Mouse (Mus musculus) liver, embryonic 16.5 days (tissue): ENCODE data around the gene Tmem129. TPM values are rescaled to one million over a fixed set of nuclear protein-coding genes. Genes with fewer than 3 reads are reported as not detected.
A peak's percentile ranks its signal among the peaks of the same experiment; 100 is the strongest.

ENCODE experiments used
- ATAC-seq: fragments of 200-750 bp; cut with Nextera tagmentation; 2 replicates; pipeline ENCODE4 v1.8.0; 2017; ENCODE audit warnings: low read depth, mild to moderate bottlenecking, moderate number of reproducible peaks, moderate library complexity
- H3K27ac ChIP-seq: fragments of 300-500 bp; sonication (generic); 2 replicates; pipeline ENCODE4 v1.5.1; 2014; ENCODE audit warnings: mild to moderate bottlenecking, low read length
- H3K27me3 ChIP-seq: fragments of 300-500 bp; sonication (generic); 2 replicates; pipeline ENCODE4 v1.6.1; 2014; ENCODE audit warnings: low read depth, low read length, mixed read lengths; ENCODE audit not compliant: control insufficient read depth, insufficient read depth
- H3K36me3 ChIP-seq: fragments of 300-500 bp; sonication (generic); 2 replicates; pipeline ENCODE4 v1.6.1; 2014; ENCODE audit warnings: mild to moderate bottlenecking; ENCODE audit not compliant: control insufficient read depth, insufficient read depth
- H3K4me1 ChIP-seq: fragments of 300-500 bp; sonication (generic); 2 replicates; pipeline ENCODE4 v1.6.1; 2014; ENCODE audit warnings: low read depth, low read length, mixed read lengths; ENCODE audit not compliant: control insufficient read depth
- H3K4me2 ChIP-seq: fragments of 300-500 bp; sonication (generic); 2 replicates; pipeline ENCODE4 v1.6.1; 2014; ENCODE audit warnings: low read depth, low read length, mixed read lengths
- H3K4me3 ChIP-seq: fragments of 300-500 bp; sonication (generic); 2 replicates; pipeline ENCODE4 v1.5.1; 2014; ENCODE audit warnings: low read depth, mild to moderate bottlenecking, low read length
- H3K9ac ChIP-seq: fragments of 300-500 bp; sonication (generic); 2 replicates; pipeline ENCODE4 v1.6.1; 2014; ENCODE audit warnings: low read depth, low read length
- H3K9me3 ChIP-seq: fragments of 300-500 bp; sonication (generic); replicated peaks from 2 replicates; pipeline ENCODE4 v1.6.1; 2016; ENCODE audit warnings: low read length; ENCODE audit not compliant: control insufficient read depth
- WGBS: fragments of 180-500 bp; shearing (Covaris S2); extraction: QIAGEN DNeasy Blood & Tissue Kit; methylation state at CpG from one replicate; pipeline ENCODE4 v1.1.7; 2014; ENCODE audit not compliant: insufficient replicate concordance; 5-methylcytosine and 5-hydroxymethylcytosine counted together
- polyA plus RNA-seq: library from polyadenylated mRNA; unstranded; fragments of >200 nt; fragmentation: Nextera tagmentation; extraction: Ambion mirVana; gene quantifications from 2 replicates; pipeline ENCODE4 v1.2.1, GENCODE M21; 2015

Gene Tmem129
- polyA plus RNA-seq, 1 experiment from 2014 or later: 21.8 TPM

DNA sequence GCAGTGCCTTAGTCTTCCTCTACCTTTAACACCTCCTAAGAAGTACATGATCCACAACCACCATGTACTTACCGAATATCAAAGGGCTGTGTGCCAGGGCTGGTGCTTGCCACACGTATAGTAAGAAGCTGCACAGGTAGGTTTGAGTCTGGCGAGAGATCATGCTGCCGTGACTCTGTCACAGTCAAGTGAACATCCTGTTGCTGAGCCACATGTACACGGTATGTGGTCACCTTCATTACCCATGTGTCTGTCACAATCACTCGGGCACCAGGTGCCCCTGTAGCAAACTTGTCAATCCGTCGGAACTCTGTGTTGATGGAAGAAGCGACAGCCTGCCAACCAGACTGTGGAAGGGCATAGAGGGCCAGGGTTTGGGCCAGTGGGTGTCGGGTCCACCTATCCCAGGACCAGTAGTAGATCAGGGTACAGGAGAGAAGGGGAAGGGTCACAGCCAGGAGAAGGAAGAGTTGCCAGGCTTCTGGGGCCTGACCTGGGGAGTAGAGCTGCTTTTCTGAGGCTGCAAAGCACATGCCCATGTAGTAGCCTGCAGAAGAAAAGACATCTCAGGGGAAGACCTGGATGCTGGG, 2.9 kb downstream of the Tmem129 start:
- no peak for ATAC-seq
- H3K27ac ChIP-seq: no peak overlapping the region
- H3K4me2 ChIP-seq: no peak overlapping the region
- peaks cover 58% of the 10 kb centered on the region for H3K4me1 ChIP-seq
- WGBS: 82% methylated on average over 10 of the region's 10 CpGs
- H3K9me3 ChIP-seq: no peaks in the 10 kb centered on the region
- peaks cover 18% of the 10 kb centered on the region for H3K36me3 ChIP-seq
- no peak overlapping the region for H3K4me3 ChIP-seq
- H3K9ac ChIP-seq: no peak overlapping the region
- no peaks in the 10 kb centered on the region for H3K27me3 ChIP-seq

DNA sequence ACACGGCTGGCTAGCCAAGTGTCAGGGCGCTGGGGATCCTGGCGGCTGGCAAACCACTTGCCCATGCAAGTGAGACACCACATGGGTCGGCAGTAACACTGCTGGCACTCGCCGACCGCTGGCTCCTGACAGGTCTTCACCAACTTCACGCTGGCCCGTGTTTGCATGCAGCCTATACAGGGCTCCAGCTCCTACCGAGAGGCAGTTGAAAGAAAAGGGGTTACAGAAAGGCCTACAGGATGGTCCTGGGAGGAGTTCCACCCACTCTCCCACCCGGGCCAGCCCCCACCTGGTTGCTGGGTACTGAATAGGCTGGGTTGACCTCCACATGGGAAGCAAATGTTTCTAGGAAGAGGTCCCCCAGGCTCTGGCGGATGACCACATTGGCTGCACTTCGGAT, 3.8 kb downstream of the Tmem129 start:
- peaks cover 59% of the 10 kb centered on the region for H3K4me1 ChIP-seq
- H3K9ac ChIP-seq: no peak overlapping the region

DNA sequence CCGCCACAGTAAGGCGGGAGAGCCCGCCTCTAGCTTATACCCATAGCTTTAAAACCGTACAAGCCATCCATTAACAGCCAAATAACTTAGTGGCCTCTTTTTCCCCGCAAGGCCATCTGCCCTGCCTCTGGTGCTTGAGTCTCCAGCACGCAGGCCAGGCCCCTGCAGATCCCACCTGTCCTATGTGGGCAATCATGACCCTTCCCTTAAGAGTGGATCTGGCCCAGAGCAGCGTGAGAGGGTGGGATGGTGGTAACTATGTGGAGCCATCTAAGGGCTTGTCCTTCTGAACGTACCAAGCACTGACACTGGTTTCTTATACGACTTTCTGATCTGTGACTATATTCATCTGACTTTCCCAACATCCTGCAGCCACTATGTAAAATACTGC, 5.4 kb downstream of the Tmem129 start:
- H3K4me2 ChIP-seq: peak overlapping the region; percentile 78
- peaks cover 37% of the 10 kb centered on the region for H3K36me3 ChIP-seq
- no peak for ATAC-seq
- 6% methylated on average over 9 of the region's 9 CpGs for WGBS
- H3K27me3 ChIP-seq: no peaks in the 10 kb centered on the region
- peaks cover 59% of the 10 kb centered on the region for H3K4me1 ChIP-seq
- H3K9ac ChIP-seq: peak overlapping the region; percentile 67
- H3K4me3 ChIP-seq: peak overlapping the region; percentile 83
- H3K27ac ChIP-seq: peak overlapping the region; percentile 81
- no peaks in the 10 kb centered on the region for H3K9me3 ChIP-seq

More for the DNA sequence above, 3.8 kb downstream of the Tmem129 start:
- no peak overlapping the region for H3K4me3 ChIP-seq
- H3K36me3 ChIP-seq: peaks cover 22% of the 10 kb centered on the region
- WGBS: 89% methylated on average over 13 of the region's 13 CpGs
- no peak for ATAC-seq
- no peak overlapping the region for H3K4me2 ChIP-seq
- no peaks in the 10 kb centered on the region for H3K27me3 ChIP-seq
- no peak overlapping the region for H3K27ac ChIP-seq
- no peaks in the 10 kb centered on the region for H3K9me3 ChIP-seq

DNA sequence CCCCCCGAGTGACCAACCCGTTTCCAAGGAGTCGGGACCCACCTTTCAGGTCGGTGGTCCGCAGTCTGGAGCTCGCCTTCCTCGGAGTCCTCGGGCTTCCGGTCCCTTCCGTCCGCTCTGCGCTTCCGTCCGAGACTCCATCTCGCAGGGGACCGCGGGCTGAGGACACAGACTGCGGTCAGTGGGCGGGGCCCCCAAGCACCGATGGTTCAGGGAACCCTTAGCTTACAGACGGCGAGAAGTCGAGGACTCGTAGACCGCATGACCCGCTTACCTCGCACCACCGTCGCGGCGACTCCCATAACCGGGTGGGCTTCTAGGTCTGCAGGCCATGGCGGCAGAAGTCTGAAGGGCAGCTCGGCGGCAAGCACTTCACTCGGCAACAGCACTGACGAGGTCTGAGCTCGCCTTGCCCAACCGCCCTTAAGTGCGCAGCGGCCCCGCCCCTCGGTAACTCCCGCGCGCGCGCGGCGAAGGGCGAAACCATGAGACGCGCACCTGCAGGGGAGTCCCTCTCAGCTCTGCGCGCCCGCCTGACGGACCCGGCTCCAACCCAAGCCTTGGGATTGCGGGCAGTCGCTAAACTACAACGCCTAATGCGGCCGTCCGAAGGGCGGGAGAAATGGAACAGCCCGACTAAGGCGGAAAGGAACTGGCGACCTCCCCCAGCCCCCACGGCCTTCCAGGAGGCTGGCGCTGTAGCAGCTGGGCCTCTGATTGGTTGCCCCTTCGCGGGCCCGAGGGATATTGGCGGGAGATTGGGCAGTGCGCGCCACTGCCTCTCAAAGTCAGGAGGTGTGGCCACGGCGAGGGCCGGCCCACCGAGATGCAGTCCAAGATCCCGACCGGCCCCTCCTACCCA, 6.1 kb downstream of the Tmem129 start, which contains the start of gene Slbp:
Gene Slbp, minus strand, starts transcription at position 654 of the 862 bp plus-strand sequence.
- under 1% methylated on average over 82 of the region's 82 CpGs for WGBS
- Histone ChIP-seq H3K9ac (peak within 1 kb of the TSS; percentile 85), H3K9me3 (no peaks in the 10 kb centered on the region), H3K4me2 (peak within 1 kb of the TSS; percentile 78), H3K27me3 (no peaks in the 10 kb centered on the region), H3K4me3 (peak within 1 kb of the TSS; percentile 83), H3K27ac (peak within 1 kb of the TSS; percentile 86), H3K4me1 (peaks cover 59% of the 10 kb centered on the region), H3K36me3 (peaks cover 43% of the 10 kb centered on the region)
- ATAC-seq: peak; percentile 91

DNA sequence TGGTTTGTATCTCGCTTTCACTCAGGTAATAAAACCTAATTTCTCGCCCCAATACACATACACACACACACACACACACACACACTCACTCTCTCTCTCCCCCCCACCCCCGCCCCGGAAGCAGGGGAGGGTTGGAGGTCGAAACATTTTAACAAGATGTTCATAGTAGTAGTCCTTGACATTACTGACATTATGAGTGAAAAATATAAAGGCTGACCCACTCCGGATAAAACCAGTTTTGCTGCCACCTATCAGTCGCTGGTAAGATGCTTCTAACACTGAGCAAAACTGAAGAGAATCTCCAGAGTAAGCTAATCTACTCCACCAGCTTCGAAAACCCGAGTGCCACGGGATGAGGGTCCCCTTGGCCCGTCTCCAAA, 6.7 kb downstream of the Tmem129 start:
- ATAC-seq: no peak
- peak overlapping the region; percentile 85 for H3K9ac ChIP-seq
- peaks cover 53% of the 10 kb centered on the region for H3K4me1 ChIP-seq
- H3K9me3 ChIP-seq: no peaks in the 10 kb centered on the region
- H3K4me3 ChIP-seq: peak overlapping the region; percentile 83
- WGBS: 0% methylated on average over 11 of the region's 11 CpGs
- peak overlapping the region; percentile 86 for H3K27ac ChIP-seq
- H3K4me2 ChIP-seq: peak overlapping the region; percentile 78
- H3K36me3 ChIP-seq: peaks cover 50% of the 10 kb centered on the region
- no peaks in the 10 kb centered on the region for H3K27me3 ChIP-seq

DNA sequence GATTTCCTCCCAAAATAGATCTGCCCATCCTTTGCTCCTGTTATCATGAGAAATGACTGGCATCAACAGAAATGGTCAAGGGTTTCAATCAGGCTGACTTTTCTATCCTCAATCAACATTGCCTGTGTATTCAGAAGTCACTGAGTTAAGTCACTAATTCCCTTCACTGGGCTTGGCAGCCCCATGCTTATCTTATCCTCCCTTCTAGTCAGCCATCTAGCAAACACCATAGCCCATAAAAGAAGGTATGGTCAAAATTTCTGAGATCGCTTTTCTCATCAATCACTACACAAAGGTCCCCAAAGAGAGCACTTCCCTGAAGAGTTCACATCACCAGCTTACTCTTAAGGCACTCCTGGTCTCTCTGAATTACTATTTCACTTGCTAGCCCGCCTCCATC, 7.2 kb downstream of the Tmem129 start:
- peak overlapping the region; percentile 83 for H3K4me3 ChIP-seq

DNA sequence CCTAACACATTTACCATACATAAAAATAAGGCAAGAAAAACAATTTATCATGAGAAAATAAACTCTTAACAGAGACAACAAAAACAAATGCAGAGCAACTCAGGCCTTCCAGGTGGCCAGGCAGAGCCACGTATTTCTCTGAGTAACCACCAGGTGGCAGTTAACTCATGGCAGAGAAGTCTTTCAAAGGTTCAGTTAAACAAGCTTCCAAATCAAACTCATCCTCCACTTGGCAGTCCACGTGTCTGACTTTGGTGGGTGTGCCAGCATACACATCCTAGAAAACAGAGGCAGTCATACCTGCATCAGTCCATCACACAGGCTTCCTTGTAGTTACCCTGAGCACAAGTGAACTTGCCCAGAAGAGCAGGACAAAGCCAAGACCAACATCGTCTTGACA, 17.6 kb downstream of the Tmem129 start:
- 34% methylated on average over 3 of the region's 3 CpGs for WGBS
- Histone ChIP-seq H3K36me3 (peaks cover 67% of the 10 kb centered on the region), H3K4me1 (no peaks in the 10 kb centered on the region; the same call in 1 of the 2 replicates), H3K27me3 (no peaks in the 10 kb centered on the region), H3K9ac (no peak overlapping the region), H3K4me3 (no peak overlapping the region), H3K4me2 (no peak overlapping the region), H3K9me3 (no peaks in the 10 kb centered on the region), H3K27ac (no peak overlapping the region)
- no peak for ATAC-seq

More for the DNA sequence above, 7.2 kb downstream of the Tmem129 start:
- H3K36me3 ChIP-seq: peaks cover 55% of the 10 kb centered on the region
- H3K4me2 ChIP-seq: peak overlapping the region; percentile 78
- 10% methylated on average over 2 of the region's 2 CpGs for WGBS
- peaks cover 48% of the 10 kb centered on the region for H3K4me1 ChIP-seq
- peak overlapping the region; percentile 85 for H3K9ac ChIP-seq
- peak overlapping the region; percentile 86 for H3K27ac ChIP-seq
- ATAC-seq: no peak
- H3K27me3 ChIP-seq: no peaks in the 10 kb centered on the region
- H3K9me3 ChIP-seq: no peaks in the 10 kb centered on the region

DNA sequence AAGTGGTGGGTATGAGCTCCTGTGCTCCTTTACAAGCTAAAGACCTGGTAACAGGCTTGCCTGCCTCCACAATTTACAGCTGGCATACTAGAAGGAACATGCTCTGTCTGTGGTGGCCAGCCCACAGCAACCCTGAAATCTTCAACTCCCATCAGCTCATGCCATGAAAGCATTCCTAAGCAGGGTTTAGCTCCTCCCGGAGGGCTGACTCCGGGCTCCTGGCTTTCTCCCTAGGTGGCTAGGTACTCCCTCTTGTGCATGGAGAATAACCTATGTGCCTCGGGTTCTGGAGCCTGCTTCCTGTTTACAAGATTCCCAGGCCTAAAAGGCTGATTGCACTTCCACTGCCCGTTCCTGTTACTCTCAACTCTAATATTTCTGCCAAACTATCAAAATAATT, 19.4 kb downstream of the Tmem129 start:
- Histone ChIP-seq H3K4me3 (no peak overlapping the region), H3K9ac (no peak overlapping the region), H3K36me3 (peaks cover 52% of the 10 kb centered on the region), H3K27me3 (no peaks in the 10 kb centered on the region), H3K9me3 (no peaks in the 10 kb centered on the region), H3K4me1 (peaks cover 5% of the 10 kb centered on the region), H3K4me2 (no peak overlapping the region), H3K27ac (peak overlapping the region; percentile 5; the same call in 1 of the 2 replicates)
- ATAC-seq: no peak
- 73% methylated on average over 4 of the region's 4 CpGs for WGBS
